Mouse (Mus musculus): ENCODE data around the gene Tas2r129. TPM values are rescaled to one million over a fixed set of nuclear protein-coding genes. Genes with fewer than 3 reads are reported as not detected.
"Not testable (repeated sequence)": the region's sequence is repeated elsewhere in the genome, so short reads cannot be mapped to it uniquely, and the experiment has no call there.

The Tas2r129 gene
- not detected in 2 replicates for polyA plus RNA-seq (2015; fragmentation: Nextera tagmentation; extraction: Ambion mirVana)

GRCm38 (mm10) chr6:132950802-132951201 is at the start of gene Tas2r129:
Tas2r129 (plus strand) TSS chr6:132951102.
- H3K36me3 ChIP-seq (ENCODE audit: control insufficient read depth, insufficient read depth, low read length): no peaks in the 10 kb centered on the region
- no peak within 1 kb of the TSS for H3K9ac ChIP-seq (ENCODE audit: low read depth, low read length)
- no peaks in the 10 kb centered on the region for H3K27me3 ChIP-seq (replicated peaks; ENCODE audit: control insufficient read depth, insufficient read depth, low read length)
- no peak within 1 kb of the TSS for H3K4me2 ChIP-seq (ENCODE audit: low read length)
- H3K4me1 ChIP-seq (ENCODE audit: control insufficient read depth, insufficient read depth, low read depth, low read length): no peaks in the 10 kb centered on the region
- H3K4me3 ChIP-seq (ENCODE audit: low read length): no peak within 1 kb of the TSS
- 81% methylated on average over 2 of the region's 2 CpGs for WGBS
- no peaks in the 10 kb centered on the region for H3K9me3 ChIP-seq (ENCODE audit: control insufficient read depth, low read length)
- ATAC-seq: no peak
- H3K27ac ChIP-seq (ENCODE audit: low read depth, low read length): no peak within 1 kb of the TSS

- Histone ChIP-seq H3K4me2 (ENCODE audit: low read length) (no peak within 1 kb of the TSS), H3K36me3 (ENCODE audit: control insufficient read depth, insufficient read depth, low read length) (no peaks in the 10 kb centered on the region), H3K9ac (ENCODE audit: low read depth, low read length) (no peak within 1 kb of the TSS), H3K4me3 (ENCODE audit: low read length) (no peak within 1 kb of the TSS), H3K27me3 (replicated peaks; ENCODE audit: control insufficient read depth, insufficient read depth, low read length) (no peaks in the 10 kb centered on the region), H3K27ac (ENCODE audit: low read depth, low read length) (no peak within 1 kb of the TSS), H3K9me3 (ENCODE audit: control insufficient read depth, low read length) (no peaks in the 10 kb centered on the region), H3K4me1 (ENCODE audit: control insufficient read depth, insufficient read depth, low read depth, low read length) (no peaks in the 10 kb centered on the region)
- ATAC-seq: no peak
- WGBS: 83% methylated on average over 3 of the region's 3 CpGs
Measured at GRCm38 (mm10) chr6:132909351-132909750, 41.6 kb upstream of the Tas2r129 start, which contains the start of gene Tas2r125. Tas2r125 (plus strand) TSS chr6:132909651.

GRCm38 (mm10) chr6:132941376-132941775 is 9.5 kb upstream of the Tas2r129 start:
- not testable (repeated sequence) for H3K9ac ChIP-seq (ENCODE audit: low read depth, low read length); H3K4me3 ChIP-seq (ENCODE audit: low read length); H3K4me2 ChIP-seq (ENCODE audit: low read length); H3K36me3 ChIP-seq (ENCODE audit: control insufficient read depth, insufficient read depth, low read length); H3K9me3 ChIP-seq (ENCODE audit: control insufficient read depth, low read length); H3K4me1 ChIP-seq (ENCODE audit: control insufficient read depth, insufficient read depth, low read depth, low read length); H3K27me3 ChIP-seq (replicated peaks; ENCODE audit: control insufficient read depth, insufficient read depth, low read length); ATAC-seq; H3K27ac ChIP-seq (ENCODE audit: low read depth, low read length)

DNA sequence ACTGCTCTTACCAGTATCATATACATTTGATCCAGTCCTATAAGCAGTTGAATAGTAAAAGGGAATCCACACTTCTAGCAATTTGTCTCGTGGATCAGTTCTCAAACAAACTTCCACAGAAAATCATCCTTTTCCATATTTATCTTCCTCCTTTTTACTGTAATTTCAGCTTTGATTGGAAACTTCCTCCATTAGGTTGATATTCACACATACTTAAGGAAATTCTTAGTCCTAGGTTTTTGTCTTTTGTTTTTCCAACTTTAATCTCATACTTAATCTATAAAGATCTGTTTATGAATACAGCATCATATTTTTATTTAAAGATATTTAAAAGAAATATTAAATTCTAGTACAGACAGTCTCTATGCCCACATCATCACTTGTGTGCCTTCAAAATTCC is 6.9 kb downstream of the Tas2r129 start, which contains the start of gene Tas2r131:
Tas2r131 (minus strand) TSS at position 101 of the 400 bp plus-strand sequence.
- Histone ChIP-seq H3K27ac (ENCODE audit: low read depth, low read length) (no peak within 1 kb of the TSS), H3K4me2 (ENCODE audit: low read length) (no peak within 1 kb of the TSS), H3K4me3 (ENCODE audit: low read length) (no peak within 1 kb of the TSS), H3K9me3 (ENCODE audit: control insufficient read depth, low read length) (no peaks in the 10 kb centered on the region), H3K27me3 (replicated peaks; ENCODE audit: control insufficient read depth, insufficient read depth, low read length) (no peaks in the 10 kb centered on the region), H3K9ac (ENCODE audit: low read depth, low read length) (no peak within 1 kb of the TSS), H3K4me1 (ENCODE audit: control insufficient read depth, insufficient read depth, low read depth, low read length) (no peaks in the 10 kb centered on the region), H3K36me3 (ENCODE audit: control insufficient read depth, insufficient read depth, low read length) (no peaks in the 10 kb centered on the region)
- ATAC-seq: no peak
- WGBS: 78% methylated on average over 1 of the region's 1 CpGs

GRCm38 (mm10) chr6:132980865-132981264 is 30.0 kb downstream of the Tas2r129 start, which contains the start of gene Tas2r109:
Tas2r109 (minus strand) TSS chr6:132980965.
- Histone ChIP-seq H3K4me2 (ENCODE audit: low read length) (no peak within 1 kb of the TSS), H3K27me3 (replicated peaks; ENCODE audit: control insufficient read depth, insufficient read depth, low read length) (no peaks in the 10 kb centered on the region), H3K4me3 (ENCODE audit: low read length) (no peak within 1 kb of the TSS), H3K27ac (ENCODE audit: low read depth, low read length) (no peak within 1 kb of the TSS), H3K36me3 (ENCODE audit: control insufficient read depth, insufficient read depth, low read length) (no peaks in the 10 kb centered on the region), H3K4me1 (ENCODE audit: control insufficient read depth, insufficient read depth, low read depth, low read length) (no peaks in the 10 kb centered on the region), H3K9ac (ENCODE audit: low read depth, low read length) (no peak within 1 kb of the TSS), H3K9me3 (ENCODE audit: control insufficient read depth, low read length) (no peaks in the 10 kb centered on the region)
- no peak for ATAC-seq
- 79% methylated on average over 2 of the region's 2 CpGs for WGBS

Other genes with a start within 250 kb of the Tas2r129 start
- gene Tas2r122, start 239.2 kb upstream of the Tas2r129 start, polyA plus RNA-seq (2015; fragmentation: Nextera tagmentation; extraction: Ambion mirVana): not detected in 2 replicates
- not detected in 2 replicates for gene Tas2r115, start 213.1 kb upstream of the Tas2r129 start, polyA plus RNA-seq (2015; fragmentation: Nextera tagmentation; extraction: Ambion mirVana)
- gene Tas2r124, start 196.4 kb upstream of the Tas2r129 start, polyA plus RNA-seq (2015; fragmentation: Nextera tagmentation; extraction: Ambion mirVana): not detected in 2 replicates
- not detected in 2 replicates for gene Tas2r102, start 189.0 kb upstream of the Tas2r129 start, polyA plus RNA-seq (2015; fragmentation: Nextera tagmentation; extraction: Ambion mirVana)
- gene Tas2r136, start 172.9 kb upstream of the Tas2r129 start, polyA plus RNA-seq (2015; fragmentation: Nextera tagmentation; extraction: Ambion mirVana): not detected in 2 replicates
- not detected in 2 replicates for gene Tas2r117, start 148.3 kb upstream of the Tas2r129 start, polyA plus RNA-seq (2015; fragmentation: Nextera tagmentation; extraction: Ambion mirVana)
- gene Tas2r123, start 104.0 kb upstream of the Tas2r129 start, polyA plus RNA-seq (2015; fragmentation: Nextera tagmentation; extraction: Ambion mirVana): not detected in 2 replicates
- not detected in 2 replicates for gene Tas2r116, start 95.7 kb upstream of the Tas2r129 start, polyA plus RNA-seq (2015; fragmentation: Nextera tagmentation; extraction: Ambion mirVana)
- not detected in 2 replicates for gene Tas2r110, start 83.1 kb upstream of the Tas2r129 start, polyA plus RNA-seq (2015; fragmentation: Nextera tagmentation; extraction: Ambion mirVana)
- not detected in 2 replicates for gene Tas2r113, start 58.1 kb upstream of the Tas2r129 start, polyA plus RNA-seq (2015; fragmentation: Nextera tagmentation; extraction: Ambion mirVana)
- gene Tas2r125, start 41.5 kb upstream of the Tas2r129 start, polyA plus RNA-seq (2015; fragmentation: Nextera tagmentation; extraction: Ambion mirVana): 0.17 TPM in 1 of 2 replicates, not detected in the other
- not detected in 2 replicates for gene Tas2r131, start 6.8 kb downstream of the Tas2r129 start, polyA plus RNA-seq (2015; fragmentation: Nextera tagmentation; extraction: Ambion mirVana)
- not detected in 2 replicates for gene Tas2r109, start 29.9 kb downstream of the Tas2r129 start, polyA plus RNA-seq (2015; fragmentation: Nextera tagmentation; extraction: Ambion mirVana)
- not detected in 2 replicates for gene Tas2r103, start 86.0 kb downstream of the Tas2r129 start, polyA plus RNA-seq (2015; fragmentation: Nextera tagmentation; extraction: Ambion mirVana)
- not detected in 2 replicates for gene Tas2r140, start 104.7 kb downstream of the Tas2r129 start, polyA plus RNA-seq (2015; fragmentation: Nextera tagmentation; extraction: Ambion mirVana)
- 109 and 114 TPM in 2 replicates for gene Smim10l1, start 153.8 kb downstream of the Tas2r129 start, polyA plus RNA-seq (2015; fragmentation: Nextera tagmentation; extraction: Ambion mirVana)